Mouse (Mus musculus): ENCODE data around the gene Mad1l1. TPM values are rescaled to one million over a fixed set of nuclear protein-coding genes. Genes with fewer than 3 reads are reported as not detected.

Mad1l1 gene
- polyA plus RNA-seq, 1 experiment from 2014 or later: 25.0 TPM

DNA sequence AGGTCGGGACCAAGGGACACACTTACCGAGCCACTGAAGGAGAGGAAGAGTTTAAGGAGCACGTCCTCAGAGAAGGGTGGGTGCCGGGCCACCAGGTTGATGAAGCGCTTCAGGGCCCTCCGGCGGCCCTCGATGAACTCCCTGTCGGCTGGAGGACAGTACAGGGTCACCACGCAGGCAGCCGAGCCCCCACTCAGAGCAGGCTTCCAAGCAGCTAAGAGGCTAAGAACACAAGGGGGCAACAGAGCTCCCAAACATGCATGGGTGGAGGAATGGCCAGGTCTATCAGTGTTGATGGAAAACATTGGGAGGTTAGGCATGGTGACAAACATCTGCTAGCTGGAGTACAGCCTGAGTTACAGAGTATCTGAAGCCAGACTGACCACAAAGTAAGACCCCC lies 34.6 kb upstream of the Mad1l1 start:
- no peak for ATAC-seq (replicated peaks; ENCODE audit: insufficient number of reproducible peaks, low FRiP score, low TSS enrichment)

DNA sequence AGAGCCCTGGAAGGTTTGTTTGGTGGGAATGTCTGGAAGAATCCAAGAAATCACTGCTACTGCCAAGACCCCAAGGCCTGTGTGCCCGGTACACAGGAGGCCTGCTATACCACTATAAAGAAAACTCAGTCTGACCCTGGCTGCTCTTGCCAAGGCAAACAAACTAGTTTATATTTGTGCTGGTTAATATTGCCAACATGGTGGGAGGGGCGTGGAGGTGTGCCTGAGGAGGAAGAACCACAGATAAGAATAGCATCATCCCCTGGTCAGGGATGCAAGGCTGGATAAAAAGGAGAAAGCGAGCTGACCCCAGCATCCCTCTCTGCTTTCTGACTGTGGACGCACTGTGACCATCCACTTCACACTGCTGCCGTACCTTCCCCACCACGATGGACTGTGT lies 31.0 kb upstream of the Mad1l1 start:
- H3K36me3 ChIP-seq (ENCODE audit: control insufficient read depth, insufficient read depth, low read length): peaks cover 31% of the 10 kb centered on the region
- no peaks in the 10 kb centered on the region for H3K4me1 ChIP-seq (ENCODE audit: control insufficient read depth, insufficient read depth, low read length)
- H3K4me2 ChIP-seq: no peak overlapping the region
- 0 out of 2 replicates have a peak, but pooled peaks cover 2% of the 10 kb centered on the region for H3K9me3 ChIP-seq (replicated peaks; ENCODE audit: control insufficient read depth, low read length)
- no peak overlapping the region for H3K27ac ChIP-seq (ENCODE audit: low read depth, low read length)
- WGBS (ENCODE audit: insufficient replicate concordance): 95% methylated on average over 6 of the region's 6 CpGs
- ATAC-seq (replicated peaks; ENCODE audit: insufficient number of reproducible peaks, low FRiP score, low TSS enrichment): no peak
- H3K4me3 ChIP-seq (ENCODE audit: low read depth, low read length): no peak overlapping the region
- no peak overlapping the region for H3K9ac ChIP-seq (ENCODE audit: low read depth, low read length)
- H3K27me3 ChIP-seq (ENCODE audit: control insufficient read depth, insufficient read depth, low read length): no peaks in the 10 kb centered on the region

More for the DNA sequence above, 34.6 kb upstream of the Mad1l1 start:
- peaks cover 41% of the 10 kb centered on the region for H3K36me3 ChIP-seq (ENCODE audit: control insufficient read depth, insufficient read depth, low read length)
- no peak overlapping the region for H3K4me2 ChIP-seq
- H3K4me1 ChIP-seq (ENCODE audit: control insufficient read depth, insufficient read depth, low read length): no peaks in the 10 kb centered on the region
- no peak overlapping the region for H3K4me3 ChIP-seq (ENCODE audit: low read depth, low read length)
- H3K27me3 ChIP-seq (ENCODE audit: control insufficient read depth, insufficient read depth, low read length): no peaks in the 10 kb centered on the region
- H3K9ac ChIP-seq (ENCODE audit: low read depth, low read length): no peak overlapping the region
- WGBS (ENCODE audit: insufficient replicate concordance): 88% methylated on average over 11 of the region's 11 CpGs
- no peak overlapping the region for H3K27ac ChIP-seq (ENCODE audit: low read depth, low read length)
- 0 out of 2 replicates have a peak, but pooled peaks cover 2% of the 10 kb centered on the region for H3K9me3 ChIP-seq (replicated peaks; ENCODE audit: control insufficient read depth, low read length)

DNA sequence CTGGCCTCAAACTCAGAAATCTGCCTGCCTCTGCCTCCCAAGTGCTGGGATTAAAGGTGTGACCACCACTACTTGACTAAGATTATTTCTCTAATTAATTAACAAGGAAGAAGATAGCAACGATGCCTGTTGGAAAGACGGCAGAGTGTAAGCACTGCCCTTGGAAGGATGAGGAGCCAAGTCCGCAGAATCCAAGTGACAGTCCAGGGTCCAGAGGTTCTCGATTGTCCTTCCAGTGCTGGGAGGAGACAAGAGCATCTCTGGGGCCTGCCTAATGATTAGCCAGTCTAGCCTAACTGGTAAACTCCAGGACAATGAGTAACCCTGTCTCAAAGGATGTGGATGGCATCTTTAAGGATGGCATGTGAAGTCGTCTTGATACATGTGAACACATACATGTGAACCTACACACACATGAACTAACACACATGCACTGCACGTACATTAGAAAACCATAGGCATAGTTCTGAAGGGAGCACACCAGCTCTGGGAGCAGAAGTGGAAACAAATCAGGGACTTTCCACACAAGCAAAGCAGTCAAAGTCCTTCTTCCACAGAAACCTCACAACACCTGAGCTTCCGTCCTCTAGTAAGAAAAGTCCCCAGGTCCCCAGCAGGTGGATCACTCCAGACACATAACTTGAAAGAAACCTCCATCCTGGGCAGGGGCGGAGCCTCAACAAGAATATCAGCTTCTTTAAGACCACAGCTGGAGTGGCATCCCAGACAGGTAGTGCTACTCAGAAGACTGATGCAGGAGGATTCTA lies 29.6 kb upstream of the Mad1l1 start:
- Histone ChIP-seq H3K9ac (ENCODE audit: low read depth, low read length) (no peak overlapping the region), H3K9me3 (replicated peaks; ENCODE audit: control insufficient read depth, low read length) (0 out of 2 replicates have a peak, but pooled peaks cover 2% of the 10 kb centered on the region), H3K4me1 (ENCODE audit: control insufficient read depth, insufficient read depth, low read length) (no peaks in the 10 kb centered on the region), H3K4me3 (ENCODE audit: low read depth, low read length) (no peak overlapping the region), H3K27ac (ENCODE audit: low read depth, low read length) (no peak overlapping the region), H3K27me3 (ENCODE audit: control insufficient read depth, insufficient read depth, low read length) (no peaks in the 10 kb centered on the region), H3K36me3 (ENCODE audit: control insufficient read depth, insufficient read depth, low read length) (peaks cover 30% of the 10 kb centered on the region), H3K4me2 (no peak overlapping the region)
- WGBS (ENCODE audit: insufficient replicate concordance): 93% methylated on average over 8 of the region's 8 CpGs
- no peak for ATAC-seq (replicated peaks; ENCODE audit: insufficient number of reproducible peaks, low FRiP score, low TSS enrichment)

DNA sequence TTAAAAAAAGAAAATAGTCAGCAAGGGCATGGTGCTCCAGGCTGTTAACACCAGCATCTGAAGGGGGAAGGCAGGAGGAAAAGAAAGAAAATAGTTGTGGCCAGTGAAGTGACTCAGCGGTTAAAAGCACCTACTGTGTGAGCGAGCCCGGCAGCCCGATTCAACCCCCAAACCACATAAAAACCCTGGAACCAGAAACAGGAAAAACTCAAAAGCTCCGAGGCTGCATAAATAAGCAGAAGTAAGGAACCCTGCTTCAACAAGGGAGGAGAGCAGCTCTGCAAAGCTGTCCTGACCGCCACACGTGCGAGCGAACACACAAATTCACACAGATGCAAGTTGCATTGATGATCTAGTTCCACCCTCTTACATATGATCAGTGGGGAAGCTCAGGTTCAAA lies 28.5 kb upstream of the Mad1l1 start:
- H3K36me3 ChIP-seq (ENCODE audit: control insufficient read depth, insufficient read depth, low read length): peaks cover 30% of the 10 kb centered on the region

DNA sequence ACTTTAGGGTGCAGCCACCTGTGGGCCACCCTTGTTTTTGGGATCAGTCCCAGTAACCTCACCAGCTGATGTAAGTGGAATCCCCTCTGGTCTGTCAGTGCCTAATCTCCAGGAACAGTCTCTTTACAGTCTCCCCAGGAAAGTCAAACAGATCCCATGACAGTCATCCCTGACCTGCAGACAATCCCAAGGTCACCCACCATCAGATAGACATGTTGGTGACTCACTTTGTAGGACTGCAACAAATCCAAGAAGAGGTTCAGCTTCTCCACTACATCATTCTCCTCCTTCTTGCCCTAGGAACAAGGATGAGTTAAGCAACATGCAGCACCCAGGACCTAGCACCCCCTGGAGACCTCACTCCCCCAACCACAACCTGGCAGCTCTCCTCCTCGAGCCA lies 24.7 kb upstream of the Mad1l1 start:
- H3K27me3 ChIP-seq (ENCODE audit: control insufficient read depth, insufficient read depth, low read length): no peaks in the 10 kb centered on the region
- H3K4me3 ChIP-seq (ENCODE audit: low read depth, low read length): no peak overlapping the region
- H3K36me3 ChIP-seq (ENCODE audit: control insufficient read depth, insufficient read depth, low read length): no peaks in the 10 kb centered on the region
- no peaks in the 10 kb centered on the region for H3K9me3 ChIP-seq (replicated peaks; ENCODE audit: control insufficient read depth, low read length)
- H3K4me1 ChIP-seq (ENCODE audit: control insufficient read depth, insufficient read depth, low read length): no peaks in the 10 kb centered on the region
- no peak for ATAC-seq (replicated peaks; ENCODE audit: insufficient number of reproducible peaks, low FRiP score, low TSS enrichment)
- H3K9ac ChIP-seq (ENCODE audit: low read depth, low read length): no peak overlapping the region
- 79% methylated on average over 1 of the region's 1 CpGs for WGBS (ENCODE audit: insufficient replicate concordance)
- no peak overlapping the region for H3K27ac ChIP-seq (ENCODE audit: low read depth, low read length)
- no peak overlapping the region for H3K4me2 ChIP-seq

More for the DNA sequence above, 28.5 kb upstream of the Mad1l1 start:
- Histone ChIP-seq H3K4me1 (ENCODE audit: control insufficient read depth, insufficient read depth, low read length) (no peaks in the 10 kb centered on the region), H3K27ac (ENCODE audit: low read depth, low read length) (no peak overlapping the region), H3K9ac (ENCODE audit: low read depth, low read length) (no peak overlapping the region), H3K9me3 (replicated peaks; ENCODE audit: control insufficient read depth, low read length) (0 out of 2 replicates have a peak, but pooled peaks cover 2% of the 10 kb centered on the region), H3K4me2 (no peak overlapping the region), H3K27me3 (ENCODE audit: control insufficient read depth, insufficient read depth, low read length) (no peaks in the 10 kb centered on the region), H3K4me3 (ENCODE audit: low read depth, low read length) (no peak overlapping the region)
- WGBS (ENCODE audit: insufficient replicate concordance): 94% methylated on average over 9 of the region's 9 CpGs
- ATAC-seq (replicated peaks; ENCODE audit: insufficient number of reproducible peaks, low FRiP score, low TSS enrichment): no peak

DNA sequence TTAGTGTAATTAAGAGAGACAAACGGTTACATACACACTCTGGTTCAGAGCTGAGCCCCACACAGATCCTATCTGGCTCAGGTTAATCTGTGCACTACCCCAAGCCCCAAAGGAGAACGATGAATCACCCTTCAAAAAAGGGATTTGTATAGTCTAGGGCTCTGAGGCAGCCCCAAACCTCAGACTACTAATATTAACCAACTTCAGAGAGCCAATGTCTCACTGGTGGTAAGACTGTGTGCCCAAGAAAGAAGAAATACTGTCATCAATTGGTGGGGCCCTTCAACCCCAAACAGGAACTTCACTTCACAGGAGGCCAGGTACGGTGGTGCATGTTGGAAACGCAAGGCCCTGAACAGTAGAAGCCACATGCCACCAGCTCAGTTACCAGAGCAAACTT lies 23.9 kb upstream of the Mad1l1 start:
- H3K4me1 ChIP-seq (ENCODE audit: control insufficient read depth, insufficient read depth, low read length): no peaks in the 10 kb centered on the region
- no peak for ATAC-seq (replicated peaks; ENCODE audit: insufficient number of reproducible peaks, low FRiP score, low TSS enrichment)
- H3K4me2 ChIP-seq: no peak overlapping the region
- no peaks in the 10 kb centered on the region for H3K9me3 ChIP-seq (replicated peaks; ENCODE audit: control insufficient read depth, low read length)
- no peak overlapping the region for H3K9ac ChIP-seq (ENCODE audit: low read depth, low read length)
- H3K4me3 ChIP-seq (ENCODE audit: low read depth, low read length): no peak overlapping the region
- WGBS (ENCODE audit: insufficient replicate concordance): 91% methylated on average over 4 of the region's 4 CpGs
- no peak overlapping the region for H3K27ac ChIP-seq (ENCODE audit: low read depth, low read length)
- H3K27me3 ChIP-seq (ENCODE audit: control insufficient read depth, insufficient read depth, low read length): no peaks in the 10 kb centered on the region
- H3K36me3 ChIP-seq (ENCODE audit: control insufficient read depth, insufficient read depth, low read length): 0 out of 2 replicates have a peak, but pooled peaks cover 1% of the 10 kb centered on the region

DNA sequence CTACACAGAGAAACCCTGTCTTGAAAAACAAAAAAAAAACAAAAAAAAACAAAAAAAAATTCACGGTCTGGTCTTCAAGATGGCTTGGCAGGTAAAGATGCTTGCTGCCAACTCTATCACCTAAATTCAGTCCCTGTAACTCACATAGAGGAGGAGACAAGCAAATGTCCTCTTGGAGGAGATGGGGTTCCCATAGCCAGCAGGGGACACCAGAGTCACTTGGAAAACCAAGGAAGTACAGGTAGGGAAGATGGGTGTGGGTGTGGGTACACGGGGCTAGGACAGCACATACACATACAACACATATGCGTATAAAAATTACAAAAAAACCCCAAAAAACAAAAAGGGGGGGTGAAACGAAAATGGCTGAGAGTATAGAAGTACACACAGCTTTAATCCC lies 21.5 kb upstream of the Mad1l1 start:
- Histone ChIP-seq H3K36me3 (ENCODE audit: control insufficient read depth, insufficient read depth, low read length) (peaks cover 13% of the 10 kb centered on the region), H3K27ac (ENCODE audit: low read depth, low read length) (no peak overlapping the region), H3K9ac (ENCODE audit: low read depth, low read length) (no peak overlapping the region), H3K9me3 (replicated peaks; ENCODE audit: control insufficient read depth, low read length) (no peaks in the 10 kb centered on the region), H3K27me3 (ENCODE audit: control insufficient read depth, insufficient read depth, low read length) (no peaks in the 10 kb centered on the region), H3K4me2 (no peak overlapping the region), H3K4me3 (ENCODE audit: low read depth, low read length) (no peak overlapping the region), H3K4me1 (ENCODE audit: control insufficient read depth, insufficient read depth, low read length) (no peaks in the 10 kb centered on the region)
- ATAC-seq (replicated peaks; ENCODE audit: insufficient number of reproducible peaks, low FRiP score, low TSS enrichment): no peak
- WGBS (ENCODE audit: insufficient replicate concordance): 83% methylated on average over 4 of the region's 4 CpGs

DNA sequence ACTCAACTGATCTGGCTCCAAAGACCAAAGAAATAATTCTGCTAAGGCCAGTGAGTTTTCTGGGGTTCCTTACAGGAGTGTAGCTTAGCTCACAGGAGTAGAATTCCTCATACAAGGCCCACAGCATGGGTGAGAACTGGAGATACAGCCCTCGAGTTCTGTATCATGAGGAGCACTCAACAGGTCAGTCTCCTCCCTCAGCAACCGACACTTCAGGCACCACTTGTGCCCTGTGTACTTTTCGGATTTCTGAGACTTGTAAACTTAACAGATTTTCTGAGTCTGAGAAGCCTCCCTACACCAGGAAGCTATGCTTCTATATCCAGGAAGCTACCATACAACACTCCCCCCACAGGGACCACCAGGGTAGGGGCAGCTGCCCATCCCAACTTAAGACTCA lies 18.5 kb upstream of the Mad1l1 start:
- Histone ChIP-seq H3K9ac (ENCODE audit: low read depth, low read length) (no peak overlapping the region), H3K4me2 (no peak overlapping the region), H3K4me1 (ENCODE audit: control insufficient read depth, insufficient read depth, low read length) (no peaks in the 10 kb centered on the region), H3K27me3 (ENCODE audit: control insufficient read depth, insufficient read depth, low read length) (no peaks in the 10 kb centered on the region), H3K36me3 (ENCODE audit: control insufficient read depth, insufficient read depth, low read length) (peaks cover 16% of the 10 kb centered on the region), H3K27ac (ENCODE audit: low read depth, low read length) (no peak overlapping the region), H3K9me3 (replicated peaks; ENCODE audit: control insufficient read depth, low read length) (no peaks in the 10 kb centered on the region), H3K4me3 (ENCODE audit: low read depth, low read length) (no peak overlapping the region)
- 83% methylated on average over 3 of the region's 3 CpGs for WGBS (ENCODE audit: insufficient replicate concordance)
- no peak for ATAC-seq (replicated peaks; ENCODE audit: insufficient number of reproducible peaks, low FRiP score, low TSS enrichment)

DNA sequence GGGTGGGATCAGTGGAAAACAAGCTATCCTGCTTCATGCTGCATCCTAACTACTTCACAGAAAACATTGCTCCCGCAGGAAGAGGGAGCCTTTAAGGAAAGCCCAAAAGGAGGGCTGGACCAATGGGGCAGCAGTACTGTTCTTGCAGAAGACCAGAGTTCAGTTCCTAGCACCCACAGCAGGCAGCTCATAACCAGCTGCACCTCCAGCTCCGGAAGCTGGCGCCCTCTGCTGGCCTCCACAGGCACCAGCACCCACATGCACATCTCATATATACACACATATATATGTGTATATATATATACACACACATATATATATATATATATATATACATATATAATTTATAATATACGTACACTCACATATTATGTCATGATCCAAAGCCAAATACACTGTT lies 17.4 kb upstream of the Mad1l1 start:
- H3K27me3 ChIP-seq (ENCODE audit: control insufficient read depth, insufficient read depth, low read length): no peaks in the 10 kb centered on the region
- H3K4me2 ChIP-seq: no peak overlapping the region
- WGBS (ENCODE audit: insufficient replicate concordance): 95% methylated on average over 4 of the region's 4 CpGs
- H3K4me1 ChIP-seq (ENCODE audit: control insufficient read depth, insufficient read depth, low read length): no peaks in the 10 kb centered on the region
- no peaks in the 10 kb centered on the region for H3K9me3 ChIP-seq (replicated peaks; ENCODE audit: control insufficient read depth, low read length)
- no peak overlapping the region for H3K4me3 ChIP-seq (ENCODE audit: low read depth, low read length)
- no peak overlapping the region for H3K27ac ChIP-seq (ENCODE audit: low read depth, low read length)
- peaks cover 16% of the 10 kb centered on the region for H3K36me3 ChIP-seq (ENCODE audit: control insufficient read depth, insufficient read depth, low read length)
- no peak overlapping the region for H3K9ac ChIP-seq (ENCODE audit: low read depth, low read length)
- ATAC-seq (replicated peaks; ENCODE audit: insufficient number of reproducible peaks, low FRiP score, low TSS enrichment): no peak

All from heart, embryonic 11.5 days (tissue).